Mouse (Mus musculus) heart, adult 2 months (tissue): ENCODE data around the gene Tcf7l2.

Experiments used
- CTCF ChIP-seq: fragments of 200-600 bp; IDR thresholded peaks from 2 replicates; pipeline ENCODE4 v1.8.1; 2022; ENCODE audit warnings: antibody characterized with exemption, mild to moderate bottlenecking, moderate library complexity
- EP300 ChIP-seq: fragments of 200-500 bp; IDR thresholded peaks from 2 replicates; pipeline ENCODE4 v1.6.1; 2011; ENCODE audit warnings: low read depth, low read length, control low read depth; ENCODE audit not compliant: insufficient read depth
- POLR2A ChIP-seq: fragments of 200-500 bp; IDR thresholded peaks from 2 replicates; pipeline ENCODE4 v1.6.1; 2011; ENCODE audit warnings: mild to moderate bottlenecking, low read depth, low read length, control low read depth; ENCODE audit not compliant: insufficient read depth

- no peak for TF ChIP-seq CTCF
- no peak for TF ChIP-seq POLR2A
- TF ChIP-seq EP300 = no peak
Observed at GRCm38 (mm10) chr19:55860009-55860743, 118.6 kb downstream of the Tcf7l2 start.
